Mouse (Mus musculus): ENCODE data around the gene Capn9. TPM values are rescaled to one million over a fixed set of nuclear protein-coding genes. Genes with fewer than 3 reads are reported as not detected.

The Capn9 gene
- total and polyA plus RNA-seq, 3 experiments = 0.10 TPM; not detected in 2

- Histone ChIP-seq H3K27me3 (replicated peaks) (no peaks in the 10 kb centered on the region), H3K36me3 (replicated peaks in 1 of 2; ENCODE audit: control insufficient read depth in 1 of 2, insufficient read depth in 1 of 2, low read length in 1 of 2) (peaks cover 80 to 92% of the 10 kb centered on the region in 2 experiments), H3K27ac (ENCODE audit: insufficient read depth, low read depth) (no peak overlapping the region), H3K9me3 (replicated peaks; ENCODE audit: low read length) (no peaks in the 10 kb centered on the region), H3K4me3 (replicated peaks in 1 of 3; ENCODE audit: low read depth in 2 of 3, low read length in 2 of 3, poor library complexity in 1 of 3) (no peak overlapping the region), H3K9ac (ENCODE audit: insufficient read depth, low read depth) (no peak overlapping the region), H3K4me1 (ENCODE audit: control insufficient read depth in 1 of 2, insufficient read depth in 2 of 2) (peaks cover 0 to 5% of the 10 kb centered on the region in 2 experiments; a peak in 2 of 4 replicates), H3K79me2 (replicated peaks; ENCODE audit: control insufficient read depth, extremely low read depth, insufficient read depth, poor library complexity, severe bottlenecking) (no peaks in the 10 kb centered on the region), H3K4me2 (ENCODE audit: insufficient read depth, low read depth, poor library complexity, severe bottlenecking) (no peak overlapping the region)
- dilution Hi-C loops (cut with MboI; ENCODE audit: extremely low pct_ligation_motif_present, extremely low pct_unique_long_range_greater_than_20kb, low sequenced_read_pairs) (no loop called here), in situ Hi-C loops (cut with MboI; ENCODE audit: low pct_ligation_motif_present, low pct_unique_long_range_greater_than_20kb, low sequenced_read_pairs) (no loop called here)
- no peak for DNase-seq (ENCODE audit: extremely low read depth)
- TF ChIP-seq EP300 (IDR thresholded peaks at IDR 0.05; ENCODE audit: low read length) = no peak
- no peak for TF ChIP-seq ZNF384 (IDR thresholded peaks at IDR 0.05; ENCODE audit: low read depth, low read length)
- TF ChIP-seq CHD2 (IDR thresholded peaks at IDR 0.05; ENCODE audit: low read length) = no peak
- TF ChIP-seq MAX (IDR thresholded peaks at IDR 0.05; ENCODE audit: low read length) = no peak
- no peak for TF ChIP-seq ELF1 (IDR thresholded peaks at IDR 0.05; ENCODE audit: low read depth, low read length)
- no peak for TF ChIP-seq NRF1 (IDR thresholded peaks at IDR 0.05; ENCODE audit: low read depth, low read length)
- TF ChIP-seq MXI1 (IDR thresholded peaks at IDR 0.05; ENCODE audit: low read depth, low read length) = no peak
- TF ChIP-seq NELFE (IDR thresholded peaks at IDR 0.05; ENCODE audit: low read depth, low read length) = no peak
- no peak for TF ChIP-seq RAD21 (IDR thresholded peaks at IDR 0.05; ENCODE audit: low read depth, low read length)
- no peak for TF ChIP-seq CHD1 (IDR thresholded peaks at IDR 0.05; ENCODE audit: low read depth, low read length)
- TF ChIP-seq SMC3 (IDR thresholded peaks at IDR 0.05; ENCODE audit: low read depth, low read length) = no peak
- no peak for TF ChIP-seq MAZ (IDR thresholded peaks at IDR 0.05; ENCODE audit: low read depth, low read length)
- no peak for TF ChIP-seq UBTF (IDR thresholded peaks at IDR 0.05; ENCODE audit: low read depth, low read length)
- TF ChIP-seq TCF12 (IDR thresholded peaks at IDR 0.05; ENCODE audit: low read depth, low read length) = no peak
- no peak for TF ChIP-seq RCOR1 (conservative IDR thresholded peaks at IDR 0.05; ENCODE audit: low read depth, low read length)
Measured at GRCm38 (mm10) chr8:124540906-124541305, 35.0 kb upstream of the Capn9 start.

DNA sequence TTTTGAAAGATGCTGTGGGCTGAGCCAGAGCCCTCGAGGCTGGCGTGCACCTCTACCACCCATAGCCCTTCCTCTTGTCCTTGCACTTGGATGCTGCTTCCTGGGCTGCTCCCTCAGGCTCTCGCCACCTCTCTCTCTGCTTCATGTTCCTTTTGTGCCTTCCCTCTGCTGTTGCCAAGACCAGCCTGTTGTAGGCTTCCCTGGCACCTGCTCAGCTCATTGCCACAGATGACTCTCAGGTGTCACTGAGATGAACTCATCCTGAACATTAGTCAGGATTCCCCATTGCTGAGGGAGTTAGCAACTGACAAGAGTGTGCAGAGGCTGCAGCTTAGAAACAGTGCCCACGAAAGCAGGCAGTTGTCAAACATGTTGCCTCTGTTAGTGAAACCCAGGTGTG lies 33.9 kb upstream of the Capn9 start:
- DNase-seq (ENCODE audit: extremely low read depth) = no peak
- in situ Hi-C loops (cut with MboI; ENCODE audit: low pct_ligation_motif_present, low pct_unique_long_range_greater_than_20kb, low sequenced_read_pairs) = no loop called here
- Histone ChIP-seq H3K27ac (ENCODE audit: insufficient read depth, low read depth) (no peak overlapping the region), H3K9ac (ENCODE audit: insufficient read depth, low read depth) (no peak overlapping the region), H3K27me3 (replicated peaks) (no peaks in the 10 kb centered on the region), H3K4me3 (replicated peaks in 1 of 3; ENCODE audit: low read depth in 2 of 3, low read length in 2 of 3, poor library complexity in 1 of 3) (no peak overlapping the region), H3K79me2 (replicated peaks; ENCODE audit: control insufficient read depth, extremely low read depth, insufficient read depth, poor library complexity, severe bottlenecking) (no peaks in the 10 kb centered on the region), H3K4me2 (ENCODE audit: insufficient read depth, low read depth, poor library complexity, severe bottlenecking) (no peak overlapping the region), H3K9me3 (replicated peaks; ENCODE audit: low read length) (no peaks in the 10 kb centered on the region), H3K36me3 (replicated peaks in 1 of 2; ENCODE audit: control insufficient read depth in 1 of 2, insufficient read depth in 1 of 2, low read length in 1 of 2) (peaks cover 82 to 94% of the 10 kb centered on the region in 2 experiments), H3K4me1 (ENCODE audit: control insufficient read depth in 1 of 2, insufficient read depth in 2 of 2) (peaks cover 0 to 5% of the 10 kb centered on the region in 2 experiments; a peak in 2 of 4 replicates)
- dilution Hi-C loops (cut with MboI; ENCODE audit: extremely low pct_ligation_motif_present, extremely low pct_unique_long_range_greater_than_20kb, low sequenced_read_pairs) = no loop called here
- TF ChIP-seq RCOR1 (conservative IDR thresholded peaks at IDR 0.05; ENCODE audit: low read depth, low read length) (no peak), POLR2A (IDR thresholded peaks at IDR 0.05; ENCODE audit: low read depth, low read length) (no peak), SIN3A (IDR thresholded peaks at IDR 0.05; ENCODE audit: low read length) (no peak), ETS1 (conservative IDR thresholded peaks at IDR 0.05; ENCODE audit: low read depth, low read length) (no peak), MAX (IDR thresholded peaks at IDR 0.05; ENCODE audit: low read length) (no peak), USF2 (conservative IDR thresholded peaks at IDR 0.05; ENCODE audit: low read depth, low read length) (no peak)

Data from CH12.LX (cell line).